Mouse (Mus musculus) erythroblast, embryonic 14.5 days (primary cell): ENCODE data around the gene Gramd1a. TPM values are rescaled to one million over a fixed set of nuclear protein-coding genes. Genes with fewer than 3 reads are reported as not detected.

Experiments
- H3K27me3 ChIP-seq: 2 replicates; pipeline ENCODE4 v1.6.1; 2012; ENCODE audit warnings: inconsistent platforms; ENCODE audit not compliant: control insufficient read depth
- H3K36me3 ChIP-seq: 2 replicates; pipeline ENCODE4 v1.6.1; 2012; ENCODE audit warnings: mild to moderate bottlenecking, inconsistent platforms; ENCODE audit not compliant: control insufficient read depth
- H3K4me1 ChIP-seq: 2 replicates; pipeline ENCODE4 v1.6.1; 2012; ENCODE audit warnings: inconsistent platforms; ENCODE audit not compliant: control insufficient read depth
- H3K4me3 ChIP-seq: replicated peaks from 2 replicates; pipeline ENCODE3; 2012; ENCODE audit warnings: moderate library complexity, mild to moderate bottlenecking, inconsistent platforms
- H3K9me3 ChIP-seq: 2 replicates; pipeline ENCODE4 v1.6.1; 2012; ENCODE audit warnings: low read length, inconsistent platforms, mixed read lengths; ENCODE audit not compliant: control insufficient read depth
- GATA1 ChIP-seq: IDR thresholded peaks from 2 replicates; pipeline ENCODE4 v1.6.1; 2012; ENCODE audit warnings: low read length, inconsistent platforms, mixed read lengths
- TAL1 ChIP-seq: IDR thresholded peaks from 3 replicates; pipeline ENCODE4 v1.6.1; 2012; ENCODE audit warnings: low read length, inconsistent platforms, mixed read lengths
- polyA plus RNA-seq: library from polyadenylated mRNA; stranded (reverse); fragments of >175 nt; gene quantifications from 2 replicates; pipeline ENCODE4 v1.2.3, GENCODE M21; 2012

The Gramd1a gene
- polyA plus RNA-seq, 1 experiment: 0.52 TPM

GRCm38 (mm10) chr7:31168412-31168811, 12.7 kb upstream of the Gramd1a start:
- no peak overlapping the region for H3K4me3 ChIP-seq
- no peak for TF ChIP-seq GATA1
- TF ChIP-seq TAL1: no peak
- no peaks in the 10 kb centered on the region for H3K4me1 ChIP-seq
- no peaks in the 10 kb centered on the region for H3K27me3 ChIP-seq
- no peaks in the 10 kb centered on the region for H3K9me3 ChIP-seq
- H3K36me3 ChIP-seq: no peaks in the 10 kb centered on the region

GRCm38 (mm10) chr7:31164748-31165147, 9.1 kb upstream of the Gramd1a start:
- Histone ChIP-seq H3K4me1 (no peaks in the 10 kb centered on the region; the same call in 1 of the 2 replicates), H3K9me3 (no peaks in the 10 kb centered on the region), H3K27me3 (no peaks in the 10 kb centered on the region), H3K36me3 (no peaks in the 10 kb centered on the region), H3K4me3 (no peak overlapping the region)
- no peak for TF ChIP-seq TAL1

DNA sequence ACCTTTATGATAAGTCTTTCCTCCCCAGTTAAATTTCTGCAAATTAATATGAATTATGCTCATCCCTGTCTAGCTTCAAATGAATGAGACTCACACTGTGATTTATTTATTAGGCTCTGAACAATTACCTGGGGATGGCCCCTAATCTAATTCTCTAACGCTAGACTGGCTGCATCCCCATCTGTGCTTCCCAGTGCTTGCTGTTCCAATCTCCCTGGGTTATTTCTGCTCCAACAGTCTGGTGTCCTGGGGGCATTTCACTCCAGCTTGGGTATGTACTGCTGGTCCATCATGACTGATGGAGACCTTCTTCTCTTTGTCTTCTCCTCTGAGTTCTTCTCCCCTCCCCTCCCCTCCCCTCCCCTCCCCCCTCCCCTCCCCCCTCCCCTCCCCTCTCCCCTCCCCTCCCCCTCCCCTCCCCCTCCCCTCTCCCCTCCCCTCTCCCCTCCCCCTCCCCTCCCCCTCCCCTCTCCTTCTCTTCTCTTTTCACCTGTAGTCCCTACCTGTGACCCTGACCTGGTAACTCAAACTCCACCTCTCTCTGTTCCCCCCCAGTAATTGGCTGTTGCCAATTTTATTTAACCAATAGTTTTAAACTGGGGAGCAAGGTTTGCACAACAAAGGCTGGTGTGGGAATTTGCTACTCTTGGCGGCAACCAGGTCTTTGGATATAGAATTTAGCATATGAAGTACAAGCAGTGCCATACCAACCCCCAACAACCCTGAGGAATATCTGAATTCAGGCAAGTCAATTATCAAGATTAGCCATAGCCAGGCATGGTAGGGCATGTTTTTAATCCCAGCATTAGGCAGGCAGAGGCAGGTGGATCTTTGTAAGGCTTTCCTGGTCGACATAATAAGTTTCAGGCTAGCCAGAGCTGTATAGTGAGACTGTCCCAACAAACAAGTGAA, 8.2 kb upstream of the Gramd1a start:
- Histone ChIP-seq H3K27me3 (no peaks in the 10 kb centered on the region), H3K4me1 (no peaks in the 10 kb centered on the region; the same call in 1 of the 2 replicates), H3K9me3 (no peaks in the 10 kb centered on the region), H3K36me3 (no peaks in the 10 kb centered on the region), H3K4me3 (no peak overlapping the region)
- TF ChIP-seq GATA1 (no peak), TAL1 (no peak)

DNA sequence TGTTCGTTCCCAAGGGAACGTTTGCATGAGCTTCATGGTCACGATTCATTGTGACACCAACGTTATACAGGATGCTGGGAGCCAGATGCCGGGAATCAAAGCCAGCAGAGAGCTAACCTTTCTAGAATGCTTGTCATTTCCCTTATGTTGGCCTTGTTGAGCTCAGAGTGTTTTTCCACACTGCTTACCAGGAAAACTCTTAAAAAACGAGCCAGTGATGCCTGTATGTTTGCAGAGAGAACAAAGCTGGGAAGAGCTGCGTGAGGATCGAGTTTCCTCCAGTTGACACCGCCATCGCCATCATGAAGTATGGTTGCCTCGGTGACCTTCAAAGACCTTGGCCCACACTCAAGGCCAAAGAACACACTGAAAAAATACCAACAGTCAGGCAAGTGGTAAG, 6.6 kb upstream of the Gramd1a start:
- Histone ChIP-seq H3K27me3 (no peaks in the 10 kb centered on the region), H3K4me1 (no peaks in the 10 kb centered on the region; the same call in 1 of the 2 replicates), H3K4me3 (no peak overlapping the region), H3K9me3 (no peaks in the 10 kb centered on the region), H3K36me3 (no peaks in the 10 kb centered on the region)
- no peak for TF ChIP-seq GATA1
- no peak for TF ChIP-seq TAL1

- Histone ChIP-seq H3K4me3 (no peak overlapping the region), H3K9me3 (no peaks in the 10 kb centered on the region), H3K27me3 (no peaks in the 10 kb centered on the region), H3K4me1 (no peaks in the 10 kb centered on the region; the same call in 1 of the 2 replicates), H3K36me3 (no peaks in the 10 kb centered on the region)
- TF ChIP-seq TAL1 (no peak), GATA1 (no peak)
Measured at GRCm38 (mm10) chr7:31161831-31162230, 6.1 kb upstream of the Gramd1a start.

DNA sequence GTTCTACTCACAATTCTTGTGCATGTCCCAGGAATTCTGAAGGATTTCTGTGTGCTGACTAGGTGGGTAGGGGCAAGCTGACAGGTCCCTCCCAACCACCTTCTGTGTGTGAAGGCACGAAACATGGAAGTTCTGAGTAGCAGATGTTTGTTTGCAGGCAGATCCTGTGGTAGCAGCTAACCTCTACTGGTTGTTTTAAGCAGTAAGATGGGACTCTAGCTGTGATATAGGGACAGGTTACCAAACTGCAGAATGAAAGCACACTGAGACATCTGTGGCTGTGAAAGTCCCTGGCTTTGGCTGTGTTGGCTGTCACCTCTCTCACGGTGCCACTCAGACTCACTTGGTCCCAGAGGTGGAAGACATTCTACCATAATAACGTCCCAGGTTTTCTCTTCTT, 5.5 kb upstream of the Gramd1a start:
- TF ChIP-seq GATA1 (no peak), TAL1 (no peak)
- H3K4me1 ChIP-seq: peaks cover 2% of the 10 kb centered on the region
- no peaks in the 10 kb centered on the region for H3K9me3 ChIP-seq
- no peak overlapping the region for H3K4me3 ChIP-seq
- H3K36me3 ChIP-seq: no peaks in the 10 kb centered on the region
- H3K27me3 ChIP-seq: no peaks in the 10 kb centered on the region

- H3K4me3 ChIP-seq: no peak overlapping the region
- TF ChIP-seq TAL1 (no peak), GATA1 (no peak)
- H3K9me3 ChIP-seq: no peaks in the 10 kb centered on the region
Measured at GRCm38 (mm10) chr7:31160763-31161162, 5.1 kb upstream of the Gramd1a start.

GRCm38 (mm10) chr7:31156034-31156928, 585 bp upstream of the Gramd1a start:
- Histone ChIP-seq H3K4me3 (peak overlapping the region; percentile 26), H3K36me3 (no peaks in the 10 kb centered on the region), H3K9me3 (no peaks in the 10 kb centered on the region), H3K27me3 (no peaks in the 10 kb centered on the region), H3K4me1 (peaks cover 17% of the 10 kb centered on the region)
- TF ChIP-seq GATA1: no peak
- TF ChIP-seq TAL1: no peak

More at GRCm38 (mm10) chr7:31160763-31161162, 5.1 kb upstream of the Gramd1a start:
- Histone ChIP-seq H3K36me3 (no peaks in the 10 kb centered on the region), H3K27me3 (no peaks in the 10 kb centered on the region), H3K4me1 (peaks cover 5% of the 10 kb centered on the region)
